Comparison of ENCODE assay signal across 21 mouse cellular contexts in genomic region chr12:113023082-113023481, GRCm38 (mm10). TPM values are rescaled to one million over a fixed set of nuclear protein-coding genes. Genes with fewer than 3 reads are reported as not detected.
DNase-seq lines count a peak whose midpoint lies in the region; ATAC-seq and TF ChIP-seq lines count a peak whose summit lies in the region.
"Had no signal": no experiment of that assay in that cellular context is flagged by ENCODE, and none has a peak within 500 bp of the region (broad histone marks: within the 10 kb centered on the region; RNA-seq: fewer than 3 reads in every experiment).

No protein-coding gene starts in this region.

- peak; percentile 61 for DNase-seq in adrenal gland, adult 2 months
- DNase-seq in adrenal gland, postnatal 25 days = no peak
- DNase-seq in G1E (ENCODE audit: low spot score) = no peak
- DNase-seq in heart, adult 18-20 months = no peak
- DNase-seq in frontal cortex, postnatal 10 days (ENCODE audit: low spot score in 2 of 2) = no peak
- DNase-seq in spleen, adult 18-20 months = no peak
- DNase-seq: adrenal gland, postnatal 14 days; cerebellum, postnatal 14 days; gastrocnemius, adult 2 months; kidney, postnatal 10 days; lung, adult 2 months; right cerebral cortex, postnatal 25 days had no signal

- H3K27me3 ChIP-seq in G1E (ENCODE audit: insufficient read depth, low read length) = no peaks in the 10 kb centered on the region
- H3K27me3 ChIP-seq: limb, embryonic 15.5 days had no signal

- peaks cover 10% of the 10 kb centered on the region; the same call in 1 of the 2 replicates for H3K4me1 ChIP-seq in G1E (ENCODE audit: insufficient read depth, low read depth, low read length)

- TF ChIP-seq CTCF in G1E (IDR thresholded peaks at IDR 0.05; ENCODE audit: low read depth, low read length) = no peak

- peak; percentile 51; the same call in 1 of the 2 replicates for ATAC-seq in G1E (ENCODE audit: extremely low read depth, insufficient number of reproducible peaks, low FRiP score, poor library complexity, severe bottlenecking)
- ATAC-seq in common myeloid progenitor, adult 5-6 weeks (replicated peaks; ENCODE audit: low read depth, poor library complexity, severe bottlenecking) = peak; percentile 57
- ATAC-seq in neutrophil, adult 5-6 weeks (ENCODE audit: extremely low read depth, insufficient number of reproducible peaks, low FRiP score, poor library complexity, severe bottlenecking) = 0 out of 2 replicates have a peak, but pooled peaks have one; percentile 40
- ATAC-seq: forebrain, embryonic 16.5 days; intestine, embryonic 16.5 days had no signal

- no peaks in the 10 kb centered on the region for H3K9me3 ChIP-seq in G1E (replicated peaks)
- H3K9me3 ChIP-seq: limb, embryonic 15.5 days had no signal

- no peak overlapping the region for H3K4me3 ChIP-seq in G1E (ENCODE audit: low read depth, low read length)
- H3K4me3 ChIP-seq: erythroblast, embryonic 14.5 days; gastrocnemius, adult 2 months; heart, adult 2 months; limb, embryonic 15.5 days had no signal

- H3K36me3 ChIP-seq in G1E (replicated peaks) = peaks cover 73% of the 10 kb centered on the region

RNA-seq across cellular contexts. Expression of gene Pacs2, which starts 8.8 kb away (rescaled TPM):
- total RNA-seq in adrenal gland, adult 2 months (2021) = 10 to 100 TPM; 38.7 to 42.1 TPM
- polyA plus RNA-seq in adrenal gland, adult 2 months (2012; rRNA removed) = 51.9 and 66.9 TPM in 2 replicates
- 45.6 and 55.5 TPM in 2 replicates for total RNA-seq in adrenal gland, postnatal 25 days (2021)
- total RNA-seq in G1E (2014; fragmentation: Nextera tagmentation) = 45.0 and 47.0 TPM in 2 replicates
- 17.0 and 18.3 TPM in 2 replicates for total RNA-seq in G1E (2017)
- 19.9 and 21.1 TPM in 2 replicates for polyA plus RNA-seq in G1E (2012)
- total RNA-seq in common myeloid progenitor, adult 5-6 weeks (2017) = 15.5 and 15.9 TPM in 2 replicates
- 17.2 and 23.0 TPM in 2 replicates for total RNA-seq in neutrophil, adult 5-6 weeks (2017)
- total RNA-seq in heart, adult 18-20 months (2021) = 10 to 100 TPM; 33.1 to 37.1 TPM

RNA-seq across cellular contexts. Expression of gene Brf1, which starts 22.6 kb away (rescaled TPM):
- 10 to 100 TPM; 41.9 to 46.8 TPM for total RNA-seq in adrenal gland, adult 2 months (2021)
- polyA plus RNA-seq in adrenal gland, adult 2 months (2012; rRNA removed) = 70.6 and 71.2 TPM in 2 replicates
- total RNA-seq in adrenal gland, postnatal 25 days (2021) = 65.9 and 68.8 TPM in 2 replicates
- total RNA-seq in G1E (2014; fragmentation: Nextera tagmentation) (63.4 and 95.9 TPM in 2 replicates), G1E (2017) (76.4 and 77.1 TPM in 2 replicates)
- 44.0 and 46.8 TPM in 2 replicates for polyA plus RNA-seq in G1E (2012)
- total RNA-seq in common myeloid progenitor, adult 5-6 weeks (2017) = 52.4 and 55.2 TPM in 2 replicates
- total RNA-seq in neutrophil, adult 5-6 weeks (2017) = 104 and 124 TPM in 2 replicates
- total RNA-seq in heart, adult 18-20 months (2021) = 10 to 100 TPM; 21.4 to 26.4 TPM

RNA-seq across cellular contexts. Expression of gene Btbd6, which starts 46.8 kb away (rescaled TPM):
- total RNA-seq in adrenal gland, adult 2 months (2021) = 10 to 100 TPM; 14.6 to 24.7 TPM
- 165 and 232 TPM in 2 replicates for polyA plus RNA-seq in adrenal gland, adult 2 months (2012; rRNA removed)
- total RNA-seq in adrenal gland, postnatal 25 days (2021) = 21.7 and 26.8 TPM in 2 replicates
- total RNA-seq in G1E (2014; fragmentation: Nextera tagmentation) (9.0 and 15.9 TPM in 2 replicates), G1E (2017) (10.2 and 11.1 TPM in 2 replicates)
- polyA plus RNA-seq in G1E (2012) = 68.3 and 101 TPM in 2 replicates
- 3.2 and 7.4 TPM in 2 replicates for total RNA-seq in common myeloid progenitor, adult 5-6 weeks (2017)
- 6.1 and 7.2 TPM in 2 replicates for total RNA-seq in neutrophil, adult 5-6 weeks (2017)
- total RNA-seq in heart, adult 18-20 months (2021) = 10 to 100 TPM; 24.3 to 27.6 TPM

RNA-seq across cellular contexts. Expression of gene Tex22, which starts 51.2 kb away (rescaled TPM):
- total RNA-seq in adrenal gland, adult 2 months (2021) = under 1 TPM; 0.28 to 0.43 TPM
- 0.35 and 0.90 TPM in 2 replicates for polyA plus RNA-seq in adrenal gland, adult 2 months (2012; rRNA removed)
- 0.67 TPM in 1 of 2 replicates, not detected in the other for total RNA-seq in adrenal gland, postnatal 25 days (2021)
- total RNA-seq in G1E (2014; fragmentation: Nextera tagmentation) (not detected in 2 replicates), G1E (2017) (0.17 and 0.38 TPM in 2 replicates)
- not detected in 2 replicates for polyA plus RNA-seq in G1E (2012)
- not detected in 2 replicates for total RNA-seq in common myeloid progenitor, adult 5-6 weeks (2017)
- total RNA-seq in neutrophil, adult 5-6 weeks (2017) = 0.81 and 2.5 TPM in 2 replicates
- not detected for total RNA-seq in heart, adult 18-20 months (2021)
- total RNA-seq: gastrocnemius, adult 2 months; megakaryocyte-erythroid progenitor cell, adult 5-6 weeks had no signal
- polyA plus RNA-seq: erythroblast, embryonic 14.5 days; forebrain, embryonic 16.5 days; heart, adult 2 months; heart, embryonic 16.5 days; intestine, embryonic 16.5 days; limb, embryonic 15.5 days had no signal
